Mouse (Mus musculus) cortical plate, adult 2 months (tissue): Measurements from ENCODE around the gene Lrp8. TPM values are rescaled to one million over a fixed set of nuclear protein-coding genes. Genes with fewer than 3 reads are reported as not detected.

Experiments
- H3K27ac ChIP-seq: fragments of 200-500 bp; 2 replicates; pipeline ENCODE4 v1.5.1; 2012; ENCODE audit warnings: low read length, control low read depth, inconsistent platforms; ENCODE audit not compliant: insufficient read depth
- H3K4me1 ChIP-seq: fragments of 200-500 bp; 2 replicates; pipeline ENCODE4 v1.6.1; 2011; ENCODE audit warnings: low read length; ENCODE audit not compliant: control insufficient read depth, insufficient read depth
- H3K4me3 ChIP-seq: fragments of 200-500 bp; 2 replicates; pipeline ENCODE4 v1.5.1; 2011; ENCODE audit warnings: mild to moderate bottlenecking, low read length, control low read depth; ENCODE audit not compliant: insufficient read depth
- CTCF ChIP-seq: fragments of 200-500 bp; IDR thresholded peaks from 2 replicates; pipeline ENCODE4 v1.5.1; 2011; ENCODE audit warnings: mild to moderate bottlenecking, control low read depth, low read length; ENCODE audit not compliant: insufficient read depth; ENCODE audit errors: extremely low read depth
- POLR2A ChIP-seq: fragments of 200-500 bp; IDR thresholded peaks from 2 replicates; pipeline ENCODE4 v1.6.1; 2011; ENCODE audit warnings: mild to moderate bottlenecking, low read length, control low read depth; ENCODE audit not compliant: insufficient read depth; ENCODE audit errors: extremely low read depth
- polyA plus RNA-seq: library from polyadenylated mRNA; depleted of rRNA; stranded (reverse); fragments of >200 nt; gene quantifications from 2 replicates; pipeline ENCODE4 v1.2.3, GENCODE M21; 2012

The Lrp8 gene
- polyA plus RNA-seq, 1 experiment = 45.1 TPM

- peaks cover 15% of the 10 kb centered on the region for H3K4me1 ChIP-seq
- no peak overlapping the region for H3K27ac ChIP-seq
- TF ChIP-seq POLR2A (no peak), CTCF (no peak)
- no peak overlapping the region for H3K4me3 ChIP-seq
Observed at GRCm38 (mm10) chr4:107820856-107821619, 19.0 kb downstream of the Lrp8 start.

- H3K4me1 ChIP-seq = peaks cover 13% of the 10 kb centered on the region
- peak overlapping the region; percentile 32 for H3K4me3 ChIP-seq
- H3K27ac ChIP-seq = no peak overlapping the region
Observed at GRCm38 (mm10) chr4:107822936-107823411, 20.9 kb downstream of the Lrp8 start.

GRCm38 (mm10) chr4:107823511-107823910 is 21.4 kb downstream of the Lrp8 start:
- H3K4me3 ChIP-seq = peak overlapping the region; percentile 32; the same call in 1 of the 2 replicates
- H3K27ac ChIP-seq = no peak overlapping the region
- TF ChIP-seq CTCF (no peak), POLR2A (no peak)
- peaks cover 13% of the 10 kb centered on the region for H3K4me1 ChIP-seq

More at GRCm38 (mm10) chr4:107822936-107823411, 20.9 kb downstream of the Lrp8 start:
- TF ChIP-seq CTCF (no peak), POLR2A (peak; percentile 36; the same call in 1 of the 2 replicates)

- H3K27ac ChIP-seq = 0 out of 2 replicates have a peak overlapping the region, but pooled peaks have one; percentile 11
- H3K4me1 ChIP-seq = peaks cover 18% of the 10 kb centered on the region
- H3K4me3 ChIP-seq = no peak overlapping the region
- TF ChIP-seq CTCF = no peak
- no peak for TF ChIP-seq POLR2A
Observed at GRCm38 (mm10) chr4:107828727-107829218, 26.7 kb downstream of the Lrp8 start.

GRCm38 (mm10) chr4:107829675-107830074 is 27.6 kb downstream of the Lrp8 start:
- TF ChIP-seq POLR2A = no peak
- no peak for TF ChIP-seq CTCF
- Histone ChIP-seq H3K27ac (no peak overlapping the region), H3K4me3 (no peak overlapping the region), H3K4me1 (peaks cover 19% of the 10 kb centered on the region)

- peaks cover 19% of the 10 kb centered on the region for H3K4me1 ChIP-seq
- H3K4me3 ChIP-seq = no peak overlapping the region
- TF ChIP-seq CTCF (no peak), POLR2A (no peak)
- no peak overlapping the region for H3K27ac ChIP-seq
Observed at GRCm38 (mm10) chr4:107830189-107830588, 28.1 kb downstream of the Lrp8 start.

- H3K27ac ChIP-seq = no peak overlapping the region
- H3K4me1 ChIP-seq = peaks cover 21% of the 10 kb centered on the region
- no peak overlapping the region for H3K4me3 ChIP-seq
- no peak for TF ChIP-seq POLR2A
- no peak for TF ChIP-seq CTCF
Observed at GRCm38 (mm10) chr4:107830821-107831221, 28.8 kb downstream of the Lrp8 start.

GRCm38 (mm10) chr4:107831678-107832077 is 29.6 kb downstream of the Lrp8 start:
- no peak overlapping the region for H3K27ac ChIP-seq
- TF ChIP-seq CTCF (no peak), POLR2A (no peak)
- peaks cover 23% of the 10 kb centered on the region for H3K4me1 ChIP-seq
- H3K4me3 ChIP-seq = no peak overlapping the region

- Histone ChIP-seq H3K4me3 (no peak overlapping the region), H3K4me1 (peaks cover 24% of the 10 kb centered on the region), H3K27ac (no peak overlapping the region)
- no peak for TF ChIP-seq CTCF
- TF ChIP-seq POLR2A = no peak
Observed at GRCm38 (mm10) chr4:107833525-107833924, 31.5 kb downstream of the Lrp8 start.
